In genomic region chr16:30185707-30186106, GRCm38 (mm10) we compare ENCODE assay signal across 8 mouse cellular contexts.
DNase-seq lines count a peak whose midpoint lies in the region; ATAC-seq and TF ChIP-seq lines count a peak whose summit lies in the region.

No protein-coding gene starts in this region.

- H3K9ac ChIP-seq in heart, embryonic 12.5 days = no peak overlapping the region
- no peak overlapping the region for H3K9ac ChIP-seq in lung, embryonic 14.5 days
- no peak overlapping the region for H3K9ac ChIP-seq in embryonic facial prominence, embryonic 14.5 days (ENCODE audit: low read depth, low read length)
- H3K9ac ChIP-seq in liver, postnatal 0 days (replicated peaks) = no peak overlapping the region
- H3K9ac ChIP-seq in midbrain, postnatal 0 days (replicated peaks; ENCODE audit: low read length, poor library complexity, severe bottlenecking) = no peak overlapping the region

- ATAC-seq in heart, embryonic 12.5 days (ENCODE audit: insufficient number of reproducible peaks, low FRiP score) = no peak
- no peak for ATAC-seq in lung, embryonic 14.5 days (ENCODE audit: insufficient read depth)
- no peak for ATAC-seq in embryonic facial prominence, embryonic 14.5 days (ENCODE audit: low read depth)
- no peak for ATAC-seq in liver, postnatal 0 days
- no peak for ATAC-seq in midbrain, postnatal 0 days (ENCODE audit: low FRiP score)

- no peak overlapping the region for H3K4me2 ChIP-seq in heart, embryonic 12.5 days
- H3K4me2 ChIP-seq in lung, embryonic 14.5 days = peak overlapping the region; percentile 59; the same call in 1 of the 2 replicates
- H3K4me2 ChIP-seq in embryonic facial prominence, embryonic 14.5 days (ENCODE audit: low read depth, low read length) = 0 out of 2 replicates have a peak overlapping the region, but pooled peaks have one; percentile 23
- H3K4me2 ChIP-seq in liver, postnatal 0 days (ENCODE audit: low read depth, low read length) = no peak overlapping the region
- H3K4me2 ChIP-seq in midbrain, postnatal 0 days (ENCODE audit: low read depth, low read length, poor library complexity, severe bottlenecking) = no peak overlapping the region

- no peak for TF ChIP-seq EP300 in liver, postnatal 0 days (IDR thresholded peaks at IDR 0.05; ENCODE audit: low read depth)

- no peak for TF ChIP-seq CTCF in lung, embryonic 14.5 days (IDR thresholded peaks at IDR 0.05; ENCODE audit: low read depth)
- TF ChIP-seq CTCF in liver, postnatal 0 days (IDR thresholded peaks at IDR 0.05; ENCODE audit: low read depth) = no peak
- no peak for TF ChIP-seq CTCF in midbrain, postnatal 0 days (IDR thresholded peaks at IDR 0.05)

- H3K36me3 ChIP-seq in heart, embryonic 12.5 days = no peaks in the 10 kb centered on the region
- H3K36me3 ChIP-seq in lung, embryonic 14.5 days (ENCODE audit: insufficient read depth) = no peaks in the 10 kb centered on the region
- no peaks in the 10 kb centered on the region for H3K36me3 ChIP-seq in embryonic facial prominence, embryonic 14.5 days (ENCODE audit: control insufficient read depth, insufficient read depth, low read length)
- no peaks in the 10 kb centered on the region for H3K36me3 ChIP-seq in liver, postnatal 0 days (replicated peaks; ENCODE audit: insufficient read depth, low read length)
- H3K36me3 ChIP-seq in midbrain, postnatal 0 days (ENCODE audit: insufficient read depth, low read length) = no peaks in the 10 kb centered on the region

- H3K4me3 ChIP-seq in heart, embryonic 12.5 days = no peak overlapping the region
- H3K4me3 ChIP-seq in lung, embryonic 14.5 days (ENCODE audit: low read depth, low read length) = no peak overlapping the region
- no peak overlapping the region for H3K4me3 ChIP-seq in embryonic facial prominence, embryonic 14.5 days (ENCODE audit: low read depth, low read length)
- H3K4me3 ChIP-seq in liver, postnatal 0 days (ENCODE audit: low read depth, low read length) = no peak overlapping the region
- H3K4me3 ChIP-seq in midbrain, postnatal 0 days (ENCODE audit: low read depth, low read length) = no peak overlapping the region

- no peaks in the 10 kb centered on the region for H3K9me3 ChIP-seq in heart, embryonic 12.5 days (replicated peaks)
- no peaks in the 10 kb centered on the region for H3K9me3 ChIP-seq in lung, embryonic 14.5 days (ENCODE audit: low read depth, low read length)
- no peaks in the 10 kb centered on the region for H3K9me3 ChIP-seq in embryonic facial prominence, embryonic 14.5 days (ENCODE audit: control insufficient read depth, low read length)
- no peaks in the 10 kb centered on the region for H3K9me3 ChIP-seq in liver, postnatal 0 days (ENCODE audit: low read length)
- H3K9me3 ChIP-seq in midbrain, postnatal 0 days (ENCODE audit: low read length) = no peaks in the 10 kb centered on the region

- DNase-seq in heart, adult 8-10 months (ENCODE audit: low spot score) = no peak
- DNase-seq in lung, embryonic 14.5 days = no peak
- DNase-seq in lung, postnatal 14 days = no peak
- DNase-seq in embryonic facial prominence, embryonic 14.5 days (ENCODE audit: low spot score) = no peak
- DNase-seq in liver, postnatal 0 days = no peak
- DNase-seq in midbrain, postnatal 0 days (ENCODE audit: low spot score) = no peak
- no peak for DNase-seq in adrenal gland, postnatal 10 days

- WGBS in heart, embryonic 12.5 days = 49% methylated on average over 7 of the region's 7 CpGs
- 29% methylated on average over 7 of the region's 7 CpGs for WGBS in lung, embryonic 14.5 days
- WGBS in embryonic facial prominence, embryonic 14.5 days = 36% methylated on average over 7 of the region's 7 CpGs
- WGBS in liver, postnatal 0 days (ENCODE audit: insufficient replicate concordance) = 48% methylated on average over 7 of the region's 7 CpGs
- 75% methylated on average over 7 of the region's 7 CpGs for WGBS in midbrain, postnatal 0 days

- H3K27me3 ChIP-seq in heart, embryonic 12.5 days (replicated peaks) = peaks cover 7% of the 10 kb centered on the region; the same call in 1 of the 2 replicates
- no peaks in the 10 kb centered on the region for H3K27me3 ChIP-seq in lung, embryonic 14.5 days (ENCODE audit: insufficient read depth, low read length)
- H3K27me3 ChIP-seq in embryonic facial prominence, embryonic 14.5 days (replicated peaks; ENCODE audit: control insufficient read depth, insufficient read depth, low read length) = no peaks in the 10 kb centered on the region
- no peaks in the 10 kb centered on the region for H3K27me3 ChIP-seq in liver, postnatal 0 days (ENCODE audit: insufficient read depth, low read length)
- 0 out of 2 replicates have a peak, but pooled peaks cover 10% of the 10 kb centered on the region for H3K27me3 ChIP-seq in midbrain, postnatal 0 days (ENCODE audit: insufficient read depth, low read length)

- H3K4me1 ChIP-seq in heart, embryonic 12.5 days (replicated peaks) = peaks cover 58% of the 10 kb centered on the region
- peaks cover 43% of the 10 kb centered on the region for H3K4me1 ChIP-seq in lung, embryonic 14.5 days (ENCODE audit: insufficient read depth)
- H3K4me1 ChIP-seq in embryonic facial prominence, embryonic 14.5 days (ENCODE audit: control insufficient read depth, insufficient read depth, low read length) = peaks cover 60% of the 10 kb centered on the region
- peaks cover 33% of the 10 kb centered on the region for H3K4me1 ChIP-seq in liver, postnatal 0 days (ENCODE audit: insufficient read depth)
- H3K4me1 ChIP-seq in midbrain, postnatal 0 days (ENCODE audit: insufficient read depth, low read length) = peaks cover 3% of the 10 kb centered on the region; the same call in 1 of the 2 replicates

- H3K27ac ChIP-seq in heart, embryonic 12.5 days (ENCODE audit: poor library complexity, severe bottlenecking) = peak overlapping the region; percentile 80
- peak overlapping the region; percentile 85 for H3K27ac ChIP-seq in lung, embryonic 14.5 days (ENCODE audit: low read depth)
- H3K27ac ChIP-seq in embryonic facial prominence, embryonic 14.5 days (replicated peaks; ENCODE audit: low read depth, low read length) = peak overlapping the region; percentile 67
- peak overlapping the region; percentile 80 for H3K27ac ChIP-seq in liver, postnatal 0 days (ENCODE audit: low read depth)
- no peak overlapping the region; the same call in 1 of the 2 replicates for H3K27ac ChIP-seq in midbrain, postnatal 0 days (ENCODE audit: low read depth, low read length)

Comparison
In these comparisons a context has a peak if more than half of its experiments do, and no peak if none do; other contexts are left out.
1. H3K4me2 ChIP-seq: peak in lung, embryonic 14.5 days (single experiment) and embryonic facial prominence, embryonic 14.5 days (single experiment); none in heart, embryonic 12.5 days (single experiment), liver, postnatal 0 days (single experiment) and midbrain, postnatal 0 days (single experiment).